Mouse (Mus musculus): ENCODE measurements around the gene Ppp1r9a. TPM values are rescaled to one million over a fixed set of nuclear protein-coding genes. Genes with fewer than 3 reads are reported as not detected.

Ppp1r9a gene
- polyA plus RNA-seq, 1 experiment from 2014 or later, result 3.8 TPM

GRCm38 (mm10) chr6:5120229-5120628 is 217.5 kb downstream of the Ppp1r9a start:
- no peaks in the 10 kb centered on the region for H3K9me3 ChIP-seq (replicated peaks; ENCODE audit: control insufficient read depth, low read length)
- no peaks in the 10 kb centered on the region for H3K4me1 ChIP-seq (ENCODE audit: control insufficient read depth, low read depth, low read length)
- H3K27ac ChIP-seq (ENCODE audit: low read length), result no peak overlapping the region
- H3K4me3 ChIP-seq (ENCODE audit: low read depth, low read length), result no peak overlapping the region
- no peaks in the 10 kb centered on the region for H3K27me3 ChIP-seq (ENCODE audit: control insufficient read depth, insufficient read depth, low read depth, low read length)
- no peak overlapping the region for H3K9ac ChIP-seq (ENCODE audit: low read depth, low read length)
- H3K4me2 ChIP-seq (ENCODE audit: low read depth, low read length), result no peak overlapping the region
- H3K36me3 ChIP-seq (ENCODE audit: control insufficient read depth, insufficient read depth), result no peaks in the 10 kb centered on the region
- WGBS (ENCODE audit: insufficient replicate concordance), result 62% methylated on average over 3 of the region's 3 CpGs
- no peak for ATAC-seq (ENCODE audit: low read depth)

DNA sequence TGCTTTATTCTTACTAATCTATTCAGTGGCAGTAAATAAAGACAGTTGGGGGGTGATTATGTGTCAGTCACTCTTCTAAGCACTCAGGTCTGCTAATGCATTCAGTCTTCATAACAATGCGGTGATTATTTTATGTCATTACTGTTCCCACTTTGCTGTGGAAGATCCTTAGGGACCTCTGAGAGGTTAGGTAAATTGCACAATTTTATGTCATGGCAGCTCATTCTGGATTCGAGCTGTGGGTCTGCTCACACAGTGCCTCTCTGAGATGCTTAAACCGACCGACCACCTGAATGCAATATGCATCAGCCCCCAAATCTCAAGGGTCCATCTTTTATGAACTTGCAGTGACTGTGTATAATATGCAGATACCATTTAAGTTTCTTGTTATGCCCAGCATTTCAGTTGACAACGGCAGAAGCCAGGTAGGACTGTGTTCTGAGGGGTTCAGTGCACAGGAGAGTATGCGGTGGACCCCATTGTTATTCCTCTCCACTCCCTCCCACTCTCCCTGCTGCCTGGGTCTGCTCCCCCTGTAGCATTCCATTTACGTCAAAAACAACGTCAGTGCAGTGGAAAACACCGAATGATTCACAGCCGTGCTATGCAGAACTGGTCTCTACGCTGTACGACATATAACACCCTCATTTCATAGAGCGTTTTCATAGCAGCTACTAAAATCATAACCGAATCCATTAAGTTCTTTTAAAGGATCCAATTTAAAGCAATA is 226.8 kb downstream of the Ppp1r9a start:
- Histone ChIP-seq H3K36me3 (ENCODE audit: control insufficient read depth, insufficient read depth) (no peaks in the 10 kb centered on the region), H3K9me3 (replicated peaks; ENCODE audit: control insufficient read depth, low read length) (no peaks in the 10 kb centered on the region), H3K4me2 (ENCODE audit: low read depth, low read length) (no peak overlapping the region), H3K27me3 (ENCODE audit: control insufficient read depth, insufficient read depth, low read depth, low read length) (no peaks in the 10 kb centered on the region), H3K4me1 (ENCODE audit: control insufficient read depth, low read depth, low read length) (no peaks in the 10 kb centered on the region), H3K4me3 (ENCODE audit: low read depth, low read length) (no peak overlapping the region), H3K9ac (ENCODE audit: low read depth, low read length) (no peak overlapping the region), H3K27ac (ENCODE audit: low read length) (no peak overlapping the region)
- 75% methylated on average over 14 of the region's 14 CpGs for WGBS (ENCODE audit: insufficient replicate concordance)
- ATAC-seq (ENCODE audit: low read depth), result no peak

DNA sequence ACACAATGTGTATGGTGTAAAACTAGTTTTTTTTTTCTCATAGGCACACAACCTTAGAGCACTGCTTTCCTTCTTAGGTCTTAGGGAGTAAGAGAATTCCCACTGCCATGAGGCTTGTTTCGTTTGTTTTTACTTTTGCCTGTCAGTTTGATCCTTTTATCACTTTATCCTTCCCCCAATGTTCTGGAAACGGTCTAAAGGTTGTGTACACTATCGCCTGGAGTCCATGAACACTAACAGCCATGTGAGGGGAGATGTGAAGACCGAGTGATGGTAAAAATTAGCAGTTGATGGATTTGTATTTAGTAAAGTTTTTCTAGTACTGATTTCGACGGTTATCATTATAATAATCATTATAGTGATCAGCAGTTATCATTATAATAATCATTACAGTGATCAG is 232.3 kb downstream of the Ppp1r9a start:
- Histone ChIP-seq H3K27ac (ENCODE audit: low read length) (peak overlapping the region; percentile 42; the same call in 1 of the 2 replicates), H3K27me3 (ENCODE audit: control insufficient read depth, insufficient read depth, low read depth, low read length) (no peaks in the 10 kb centered on the region), H3K9me3 (replicated peaks; ENCODE audit: control insufficient read depth, low read length) (no peaks in the 10 kb centered on the region), H3K4me3 (ENCODE audit: low read depth, low read length) (no peak overlapping the region), H3K9ac (ENCODE audit: low read depth, low read length) (no peak overlapping the region), H3K4me2 (ENCODE audit: low read depth, low read length) (no peak overlapping the region), H3K36me3 (ENCODE audit: control insufficient read depth, insufficient read depth) (no peaks in the 10 kb centered on the region), H3K4me1 (ENCODE audit: control insufficient read depth, low read depth, low read length) (no peaks in the 10 kb centered on the region)
- peak; percentile 58 for ATAC-seq (ENCODE audit: low read depth)
- WGBS (ENCODE audit: insufficient replicate concordance), result 60% methylated on average over 6 of the region's 6 CpGs

DNA sequence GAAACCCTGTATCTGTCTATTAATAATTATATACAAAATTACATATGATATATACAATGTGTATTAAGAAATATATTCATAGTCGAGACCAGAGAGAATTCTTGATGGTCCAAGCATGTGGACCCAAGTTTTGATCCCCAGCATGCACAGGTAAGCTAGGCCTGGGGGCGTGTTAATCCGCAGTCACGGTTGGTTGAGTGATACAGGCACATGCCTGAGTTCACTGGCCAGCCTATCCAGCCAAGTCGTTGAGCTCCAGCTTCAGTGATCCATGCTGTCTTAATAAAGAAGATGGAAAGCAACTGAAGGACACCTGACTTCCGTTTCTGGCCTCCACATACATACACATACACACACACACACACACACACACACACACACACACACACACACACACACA is 233.3 kb downstream of the Ppp1r9a start:
- Histone ChIP-seq H3K4me2 (ENCODE audit: low read depth, low read length) (no peak overlapping the region), H3K9ac (ENCODE audit: low read depth, low read length) (no peak overlapping the region), H3K27ac (ENCODE audit: low read length) (no peak overlapping the region), H3K4me1 (ENCODE audit: control insufficient read depth, low read depth, low read length) (no peaks in the 10 kb centered on the region), H3K27me3 (ENCODE audit: control insufficient read depth, insufficient read depth, low read depth, low read length) (no peaks in the 10 kb centered on the region), H3K4me3 (ENCODE audit: low read depth, low read length) (no peak overlapping the region), H3K9me3 (replicated peaks; ENCODE audit: control insufficient read depth, low read length) (no peaks in the 10 kb centered on the region), H3K36me3 (ENCODE audit: control insufficient read depth, insufficient read depth) (no peaks in the 10 kb centered on the region)
- 74% methylated on average over 6 of the region's 6 CpGs for WGBS (ENCODE audit: insufficient replicate concordance)
- no peak for ATAC-seq (ENCODE audit: low read depth)

DNA sequence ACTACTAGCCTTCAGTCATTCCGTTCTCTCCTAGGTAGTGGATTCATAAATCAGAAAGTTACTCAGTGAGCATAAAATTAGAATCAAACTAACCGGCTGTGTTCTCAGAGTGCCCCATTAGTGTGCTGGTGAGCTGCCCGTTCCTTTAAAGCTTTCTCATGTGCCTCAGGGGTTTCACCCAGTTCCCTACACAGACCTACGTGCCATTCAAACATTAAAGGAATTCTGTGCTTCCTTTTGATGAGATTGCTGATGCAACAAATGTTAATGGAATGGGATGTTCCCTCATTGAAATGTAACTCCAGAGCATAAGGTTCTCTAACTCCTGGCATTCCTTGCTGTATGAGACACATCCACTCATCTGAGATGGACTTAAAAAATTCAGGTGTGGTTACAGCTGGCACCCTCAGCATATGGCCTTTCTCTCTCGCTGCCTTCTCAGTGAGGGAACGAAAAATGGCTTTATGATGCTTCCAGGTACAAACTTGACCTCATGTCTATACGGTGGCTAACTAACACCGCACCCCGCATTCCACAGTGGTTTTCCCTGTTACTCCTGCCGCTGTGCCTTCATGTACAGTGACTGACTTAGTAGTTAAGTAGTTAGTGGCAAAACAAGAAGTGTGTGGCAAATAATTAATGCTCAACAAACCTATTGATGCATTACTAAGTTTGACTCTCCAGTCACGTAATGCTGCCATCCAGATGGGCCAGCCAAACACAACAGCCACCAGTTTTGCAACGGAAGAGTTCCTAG is 236.3 kb downstream of the Ppp1r9a start:
- Histone ChIP-seq H3K9ac (ENCODE audit: low read depth, low read length) (no peak overlapping the region), H3K4me3 (ENCODE audit: low read depth, low read length) (no peak overlapping the region), H3K9me3 (replicated peaks; ENCODE audit: control insufficient read depth, low read length) (no peaks in the 10 kb centered on the region), H3K36me3 (ENCODE audit: control insufficient read depth, insufficient read depth) (no peaks in the 10 kb centered on the region), H3K4me1 (ENCODE audit: control insufficient read depth, low read depth, low read length) (no peaks in the 10 kb centered on the region), H3K27me3 (ENCODE audit: control insufficient read depth, insufficient read depth, low read depth, low read length) (no peaks in the 10 kb centered on the region), H3K27ac (ENCODE audit: low read length) (no peak overlapping the region), H3K4me2 (ENCODE audit: low read depth, low read length) (no peak overlapping the region)
- no peak for ATAC-seq (ENCODE audit: low read depth)
- 82% methylated on average over 12 of the region's 12 CpGs for WGBS (ENCODE audit: insufficient replicate concordance)

DNA sequence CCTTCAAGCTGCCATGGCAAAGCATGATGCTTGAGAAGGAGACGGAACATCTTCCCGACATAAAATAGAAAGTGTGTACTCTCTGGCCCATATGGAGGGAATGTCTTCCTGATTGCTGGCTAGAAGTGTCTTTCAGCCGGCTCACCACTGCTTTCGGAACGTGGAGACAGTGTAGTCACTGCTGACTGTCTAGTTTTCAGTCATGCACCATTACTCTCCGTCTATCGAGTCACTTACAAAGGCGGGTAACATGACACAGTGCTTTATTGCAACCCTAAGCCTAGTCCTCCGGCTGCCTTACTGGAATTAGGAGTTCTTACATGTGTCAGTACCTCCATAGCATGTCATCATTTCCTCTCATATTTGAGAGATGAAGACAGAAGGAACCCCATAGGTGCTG is 236.9 kb downstream of the Ppp1r9a start:
- Histone ChIP-seq H3K4me2 (ENCODE audit: low read depth, low read length) (no peak overlapping the region), H3K27ac (ENCODE audit: low read length) (no peak overlapping the region), H3K4me3 (ENCODE audit: low read depth, low read length) (no peak overlapping the region), H3K27me3 (ENCODE audit: control insufficient read depth, insufficient read depth, low read depth, low read length) (no peaks in the 10 kb centered on the region), H3K36me3 (ENCODE audit: control insufficient read depth, insufficient read depth) (no peaks in the 10 kb centered on the region), H3K4me1 (ENCODE audit: control insufficient read depth, low read depth, low read length) (no peaks in the 10 kb centered on the region), H3K9me3 (replicated peaks; ENCODE audit: control insufficient read depth, low read length) (no peaks in the 10 kb centered on the region), H3K9ac (ENCODE audit: low read depth, low read length) (no peak overlapping the region)
- WGBS (ENCODE audit: insufficient replicate concordance), result 76% methylated on average over 9 of the region's 9 CpGs
- no peak for ATAC-seq (ENCODE audit: low read depth)

GRCm38 (mm10) chr6:5147488-5148142 is 244.9 kb downstream of the Ppp1r9a start:
- Histone ChIP-seq H3K36me3 (ENCODE audit: control insufficient read depth, insufficient read depth) (no peaks in the 10 kb centered on the region), H3K4me2 (ENCODE audit: low read depth, low read length) (peak overlapping the region; percentile 41), H3K9me3 (replicated peaks; ENCODE audit: control insufficient read depth, low read length) (no peaks in the 10 kb centered on the region), H3K27ac (ENCODE audit: low read length) (no peak overlapping the region), H3K9ac (ENCODE audit: low read depth, low read length) (peak overlapping the region; percentile 38), H3K27me3 (ENCODE audit: control insufficient read depth, insufficient read depth, low read depth, low read length) (no peaks in the 10 kb centered on the region), H3K4me1 (ENCODE audit: control insufficient read depth, low read depth, low read length) (peaks cover 28% of the 10 kb centered on the region), H3K4me3 (ENCODE audit: low read depth, low read length) (peak overlapping the region; percentile 29)
- whole genome bisulfite sequencing (ENCODE audit: insufficient replicate concordance), result 26% methylated on average over 13 of the region's 13 CpGs
- peak; percentile 52 for ATAC-seq (ENCODE audit: low read depth)

DNA sequence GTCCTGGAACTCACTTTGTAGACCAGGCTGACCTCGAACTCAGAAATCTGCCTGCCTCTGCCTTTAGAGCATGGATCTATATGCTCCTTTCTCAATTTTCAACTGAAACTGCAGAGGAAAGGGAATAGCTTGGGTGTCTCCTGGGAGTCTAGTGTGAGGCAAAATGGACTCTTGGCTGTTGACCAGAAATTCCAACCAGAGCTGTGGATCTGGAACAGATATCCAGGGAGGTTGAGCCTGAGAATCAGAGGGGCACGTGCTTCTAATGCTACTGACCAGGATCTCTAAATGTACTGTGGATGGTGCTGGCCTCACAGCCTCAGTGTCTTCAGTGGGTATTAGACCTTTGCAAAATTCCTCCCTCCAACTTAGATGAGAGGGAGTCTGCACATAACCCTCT is 247.2 kb downstream of the Ppp1r9a start:
- Histone ChIP-seq H3K4me1 (ENCODE audit: control insufficient read depth, low read depth, low read length) (peaks cover 41% of the 10 kb centered on the region), H3K9me3 (replicated peaks; ENCODE audit: control insufficient read depth, low read length) (no peaks in the 10 kb centered on the region), H3K36me3 (ENCODE audit: control insufficient read depth, insufficient read depth) (no peaks in the 10 kb centered on the region), H3K27ac (ENCODE audit: low read length) (no peak overlapping the region), H3K4me2 (ENCODE audit: low read depth, low read length) (no peak overlapping the region), H3K4me3 (ENCODE audit: low read depth, low read length) (no peak overlapping the region), H3K9ac (ENCODE audit: low read depth, low read length) (no peak overlapping the region), H3K27me3 (ENCODE audit: control insufficient read depth, insufficient read depth, low read depth, low read length) (no peaks in the 10 kb centered on the region)
- no peak for ATAC-seq (ENCODE audit: low read depth)
- 67% methylated on average over 2 of the region's 2 CpGs for WGBS (ENCODE audit: insufficient replicate concordance)

DNA sequence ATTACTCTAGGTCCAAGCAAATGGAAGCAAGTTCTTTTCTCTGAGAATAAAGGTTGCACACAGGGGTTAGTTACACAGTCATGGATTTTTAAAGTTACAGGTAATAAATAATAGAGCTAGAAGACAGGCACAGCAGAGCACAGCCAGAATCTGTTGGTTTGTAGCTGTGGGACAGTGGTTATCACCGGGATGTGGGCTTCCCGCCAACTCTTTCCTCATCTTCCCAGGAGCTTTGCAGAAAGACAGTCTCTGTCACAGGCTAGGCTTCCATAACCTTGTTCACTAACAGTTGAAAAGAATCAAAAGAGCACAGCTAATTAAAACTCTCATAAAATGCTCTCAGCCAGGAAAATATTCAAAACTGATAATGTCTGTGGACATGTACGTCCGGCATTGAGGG is 248.5 kb downstream of the Ppp1r9a start:
- H3K4me1 ChIP-seq (ENCODE audit: control insufficient read depth, low read depth, low read length), result peaks cover 40% of the 10 kb centered on the region
- ATAC-seq (ENCODE audit: low read depth), result no peak

More for the DNA sequence above, 248.5 kb downstream of the Ppp1r9a start:
- Histone ChIP-seq H3K27ac (ENCODE audit: low read length) (no peak overlapping the region), H3K9me3 (replicated peaks; ENCODE audit: control insufficient read depth, low read length) (no peaks in the 10 kb centered on the region), H3K4me2 (ENCODE audit: low read depth, low read length) (no peak overlapping the region), H3K4me3 (ENCODE audit: low read depth, low read length) (no peak overlapping the region), H3K9ac (ENCODE audit: low read depth, low read length) (no peak overlapping the region), H3K36me3 (ENCODE audit: control insufficient read depth, insufficient read depth) (no peaks in the 10 kb centered on the region), H3K27me3 (ENCODE audit: control insufficient read depth, insufficient read depth, low read depth, low read length) (no peaks in the 10 kb centered on the region)
- 65% methylated on average over 4 of the region's 4 CpGs for WGBS (ENCODE audit: insufficient replicate concordance)

Measured in liver, embryonic 16.5 days (tissue).